Mouse (Mus musculus) lung, postnatal 0 days (tissue): Measurements from ENCODE around the gene Ep300. TPM values are rescaled to one million over a fixed set of nuclear protein-coding genes. Genes with fewer than 3 reads are reported as not detected.
A peak's percentile ranks its signal among the peaks of the same experiment; 100 is the strongest.
"Not testable (repeated sequence)": the region's sequence is repeated elsewhere in the genome, so short reads cannot be mapped to it uniquely, and the experiment has no call there.

Source experiments
- ATAC-seq: fragments of 200-750 bp; cut with Nextera tagmentation; 2 replicates; pipeline ENCODE4 v1.8.0; 2017; ENCODE audit warnings: moderate library complexity
- DNase-seq: peaks from one replicate; pipeline ENCODE4 v3.0.0-alpha.2; 2016; ENCODE audit warnings: low spot score
- H3K27ac ChIP-seq: fragments of 300-500 bp; sonication (generic); 2 replicates; pipeline ENCODE4 v1.5.1; 2014; ENCODE audit warnings: antibody characterized with exemption, mild to moderate bottlenecking, low read length, mixed read lengths
- H3K27me3 ChIP-seq: fragments of 300-500 bp; sonication (generic); replicated peaks from 2 replicates; pipeline ENCODE4 v1.6.1; 2014; ENCODE audit warnings: low read length, mixed read lengths; ENCODE audit not compliant: insufficient read depth
- H3K36me3 ChIP-seq: fragments of 300-500 bp; sonication (generic); 2 replicates; pipeline ENCODE4 v1.6.1; 2014; ENCODE audit warnings: low read length, mixed read lengths; ENCODE audit not compliant: insufficient read depth
- H3K4me1 ChIP-seq: fragments of 300-500 bp; sonication (generic); 2 replicates; pipeline ENCODE4 v1.6.1; 2014; ENCODE audit warnings: antibody characterized with exemption, low read depth, low read length, mixed read lengths; ENCODE audit not compliant: insufficient read depth
- H3K4me2 ChIP-seq: fragments of 300-500 bp; sonication (generic); replicated peaks from 2 replicates; pipeline ENCODE4 v1.6.1; 2014; ENCODE audit warnings: low read depth, mild to moderate bottlenecking, low read length, moderate library complexity, mixed read lengths
- H3K4me3 ChIP-seq: fragments of 300-500 bp; sonication (generic); 2 replicates; pipeline ENCODE4 v1.5.1; 2014; ENCODE audit warnings: low read depth, low read length
- H3K9ac ChIP-seq: fragments of 300-500 bp; sonication (generic); replicated peaks from 2 replicates; pipeline ENCODE4 v1.6.1; 2014; ENCODE audit warnings: low read depth, mild to moderate bottlenecking
- H3K9me3 ChIP-seq: fragments of 300-500 bp; sonication (generic); 2 replicates; pipeline ENCODE4 v1.6.1; 2016; ENCODE audit warnings: low read length, mixed read lengths
- CTCF ChIP-seq: IDR thresholded peaks from 2 replicates; pipeline ENCODE4 v1.5.1; 2016; ENCODE audit warnings: antibody characterized with exemption, mild to moderate bottlenecking
- EP300 ChIP-seq: IDR thresholded peaks from 2 replicates; pipeline ENCODE4 v1.6.1; 2016; ENCODE audit warnings: antibody characterized with exemption, mild to moderate bottlenecking, control low read depth
- WGBS: fragments of 180-500 bp; shearing (Covaris S2); extraction: QIAGEN DNeasy Blood & Tissue Kit; methylation state at CpG from one replicate; pipeline ENCODE4 v1.1.7; 2014; 5-methylcytosine and 5-hydroxymethylcytosine counted together
- microRNA-seq: library from miRNA; unstranded; fragments of <30 nt; microRNA quantifications from one replicate; pipeline ENCODE4, GENCODE M21; 2016
- polyA plus RNA-seq: library from polyadenylated mRNA; unstranded; fragments of >200 nt; fragmentation: Nextera tagmentation; extraction: Ambion mirVana; gene quantifications from 2 replicates; pipeline ENCODE4 v1.2.1, GENCODE M21; 2015

Ep300 gene
- polyA plus RNA-seq, 1 experiment from 2014 or later: 8.5 TPM

DNA sequence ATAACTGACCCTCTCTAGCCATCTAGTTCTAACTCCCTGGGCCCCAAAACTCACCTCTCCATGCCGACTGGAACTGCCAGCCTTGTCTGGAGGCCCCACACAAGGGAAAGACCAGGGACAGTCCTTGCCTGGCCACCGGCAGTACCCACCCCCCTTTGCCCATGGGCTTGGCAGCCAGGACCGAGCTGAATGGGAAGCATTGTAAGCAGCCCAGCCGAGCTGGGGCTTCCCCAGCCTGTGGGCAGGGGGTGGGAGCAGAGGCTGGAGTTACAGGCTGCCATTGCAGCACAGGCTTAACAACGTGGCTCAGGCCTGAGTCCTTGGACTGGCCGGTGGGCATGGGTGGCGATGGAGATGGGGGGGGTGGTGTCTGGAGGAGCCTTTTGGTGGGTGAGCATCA lies 112.0 kb downstream of the Ep300 start, which contains the start of gene Chadl:
Gene Chadl, minus strand, starts transcription at position 113 of the 400 bp plus-strand sequence.
- 57% methylated on average over 7 of the region's 7 CpGs for WGBS
- Histone ChIP-seq H3K9ac (no peak within 1 kb of the TSS), H3K27ac (no peak within 1 kb of the TSS), H3K4me2 (no peak within 1 kb of the TSS), H3K9me3 (no peaks in the 10 kb centered on the region), H3K36me3 (no peaks in the 10 kb centered on the region), H3K27me3 (peaks cover 16% of the 10 kb centered on the region; the same call in 1 of the 2 replicates), H3K4me1 (no peaks in the 10 kb centered on the region; the same call in 1 of the 2 replicates), H3K4me3 (no peak within 1 kb of the TSS)
- TF ChIP-seq CTCF: no peak
- TF ChIP-seq EP300: no peak
- no peak for DNase-seq
- ATAC-seq: no peak

DNA sequence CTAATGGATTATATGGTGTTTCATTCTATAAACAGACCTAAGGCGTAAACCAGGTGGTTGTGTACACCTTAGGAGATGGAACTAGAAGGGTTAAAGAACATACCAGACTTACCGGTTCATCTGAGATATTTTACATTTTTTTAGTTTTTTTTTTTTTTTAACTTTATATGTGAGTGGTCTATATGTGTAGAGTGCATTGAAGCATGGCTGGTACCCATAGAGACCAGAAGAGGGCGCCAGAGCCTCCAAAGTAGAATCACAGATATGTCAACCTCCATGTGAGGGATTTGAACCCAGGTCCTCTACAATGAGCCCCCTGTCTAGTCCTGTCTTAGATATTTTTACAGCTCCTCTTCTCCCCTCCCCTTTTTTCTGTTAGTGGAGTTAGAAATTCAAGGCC lies 112.7 kb downstream of the Ep300 start:
- Histone ChIP-seq H3K36me3 (no peaks in the 10 kb centered on the region), H3K27ac (no peak overlapping the region), H3K9ac (no peak overlapping the region), H3K27me3 (peaks cover 10% of the 10 kb centered on the region; the same call in 1 of the 2 replicates), H3K4me3 (no peak overlapping the region), H3K4me1 (no peaks in the 10 kb centered on the region; the same call in 1 of the 2 replicates), H3K9me3 (no peaks in the 10 kb centered on the region), H3K4me2 (no peak overlapping the region)
- DNase-seq (peak; percentile 31), ATAC-seq (no peak)
- TF ChIP-seq EP300 (no peak), CTCF (peak; percentile 61)
- WGBS: 32% methylated on average over 3 of the region's 3 CpGs

DNA sequence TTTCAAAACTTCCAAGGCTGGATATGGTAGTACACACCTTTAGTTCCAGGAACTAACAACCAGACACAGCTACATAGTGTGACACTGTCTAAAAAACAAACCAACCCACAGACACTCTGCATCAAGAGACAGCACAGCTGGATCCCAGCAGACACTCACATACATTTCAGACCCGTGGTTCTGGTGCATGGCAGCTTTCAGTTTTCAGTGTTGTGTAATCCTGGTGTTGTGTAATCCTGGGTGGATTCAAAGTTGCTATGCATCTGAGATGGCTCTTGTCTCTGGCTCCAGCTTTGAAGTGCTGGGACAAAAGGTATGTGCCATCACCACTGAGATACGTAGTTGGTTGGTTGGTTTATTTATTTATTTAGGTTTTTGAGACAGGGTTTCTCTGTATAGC lies 113.4 kb downstream of the Ep300 start:
- WGBS: 25% methylated on average over 2 of the region's 2 CpGs
- no peak overlapping the region for H3K4me3 ChIP-seq
- H3K36me3 ChIP-seq: no peaks in the 10 kb centered on the region
- peak; percentile 77 for DNase-seq
- H3K4me2 ChIP-seq: no peak overlapping the region
- peak; percentile 37 for ATAC-seq
- no peaks in the 10 kb centered on the region for H3K9me3 ChIP-seq
- 0 out of 2 replicates have a peak, but pooled peaks cover 5% of the 10 kb centered on the region for H3K27me3 ChIP-seq
- H3K4me1 ChIP-seq: no peaks in the 10 kb centered on the region; the same call in 1 of the 2 replicates
- H3K9ac ChIP-seq: no peak overlapping the region
- H3K27ac ChIP-seq: no peak overlapping the region
- TF ChIP-seq EP300 (no peak), CTCF (no peak)

DNA sequence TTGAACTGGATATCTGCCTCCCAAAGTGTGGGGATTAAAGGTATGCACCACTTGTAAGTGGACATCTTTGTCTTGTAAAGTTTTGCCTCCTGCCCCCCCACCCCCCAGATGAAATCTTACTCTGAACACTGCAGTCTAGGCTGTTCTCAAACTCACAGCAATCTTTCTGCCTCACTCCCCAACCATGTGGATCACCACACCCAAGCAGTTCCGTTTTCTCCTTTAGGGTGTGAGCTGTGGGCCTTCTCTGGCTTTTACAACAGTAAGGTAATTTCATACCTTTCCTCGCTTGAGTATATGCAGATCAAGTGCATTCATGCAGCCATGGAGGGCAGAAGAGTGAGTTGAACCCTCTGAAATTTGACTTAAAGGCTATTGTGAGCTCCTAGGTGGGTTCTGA lies 115.0 kb downstream of the Ep300 start:
- DNase-seq: no peak
- 70% methylated on average over 2 of the region's 2 CpGs for WGBS

DNA sequence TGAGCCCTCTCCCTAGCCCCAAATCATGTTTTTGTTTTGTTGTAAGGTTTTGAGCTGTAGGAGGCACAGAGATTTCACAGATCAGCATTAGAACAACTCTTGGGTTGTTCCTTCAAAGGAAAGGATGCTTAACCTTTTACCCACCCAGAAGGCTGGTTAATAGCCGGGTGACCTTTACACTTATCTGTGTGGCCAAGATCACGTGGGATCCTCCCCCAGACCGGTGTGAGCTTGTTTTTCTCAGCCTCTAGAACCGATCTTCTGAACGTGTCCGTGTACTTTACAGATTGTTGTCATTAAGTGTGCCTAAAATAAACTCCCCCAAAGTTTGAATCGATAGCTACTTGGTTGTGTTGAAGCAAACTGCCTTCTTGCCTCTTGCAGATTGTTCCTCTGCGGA lies 115.5 kb downstream of the Ep300 start:
- H3K9me3 ChIP-seq: no peaks in the 10 kb centered on the region
- H3K9ac ChIP-seq: no peak overlapping the region
- ATAC-seq (no peak), DNase-seq (no peak)
- 53% methylated on average over 8 of the region's 8 CpGs for WGBS
- 0 out of 2 replicates have a peak, but pooled peaks cover 3% of the 10 kb centered on the region for H3K36me3 ChIP-seq
- no peak overlapping the region for H3K4me3 ChIP-seq
- no peak overlapping the region for H3K4me2 ChIP-seq
- H3K27me3 ChIP-seq: no peaks in the 10 kb centered on the region
- H3K4me1 ChIP-seq: no peaks in the 10 kb centered on the region
- H3K27ac ChIP-seq: no peak overlapping the region
- TF ChIP-seq EP300: no peak
- no peak for TF ChIP-seq CTCF

More for the DNA sequence above, 115.0 kb downstream of the Ep300 start:
- H3K9me3 ChIP-seq: no peaks in the 10 kb centered on the region
- H3K9ac ChIP-seq: no peak overlapping the region
- H3K27ac ChIP-seq: no peak overlapping the region
- H3K4me1 ChIP-seq: no peaks in the 10 kb centered on the region
- H3K4me2 ChIP-seq: no peak overlapping the region
- H3K36me3 ChIP-seq: no peaks in the 10 kb centered on the region
- no peak overlapping the region for H3K4me3 ChIP-seq
- no peak for ATAC-seq
- TF ChIP-seq EP300: no peak
- TF ChIP-seq CTCF: no peak
- H3K27me3 ChIP-seq: no peaks in the 10 kb centered on the region

DNA sequence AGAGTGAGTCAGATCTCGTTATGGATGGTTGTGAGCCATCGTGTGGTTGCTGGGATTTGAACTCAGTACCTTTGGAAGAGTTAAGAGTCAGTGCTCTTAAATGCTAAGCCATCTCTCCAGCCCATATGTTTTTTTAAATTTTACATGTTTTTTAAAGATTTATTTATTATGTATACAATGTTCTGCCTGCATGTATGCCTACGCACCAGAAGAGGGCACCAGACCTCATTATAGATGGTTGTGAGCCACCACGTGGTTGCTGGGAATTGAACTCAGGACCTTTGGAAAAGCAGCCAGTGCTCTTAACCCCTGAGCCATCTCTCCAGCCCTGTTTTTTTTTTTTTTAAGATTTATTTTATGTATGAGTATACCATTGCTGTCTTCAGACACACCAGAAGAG lies 116.2 kb downstream of the Ep300 start:
- ATAC-seq, H3K9ac ChIP-seq, DNase-seq, H3K9me3 ChIP-seq, H3K4me2 ChIP-seq, H3K27me3 ChIP-seq, H3K4me1 ChIP-seq, H3K4me3 ChIP-seq, H3K36me3 ChIP-seq, H3K27ac ChIP-seq: not testable (repeated sequence)
- 76% methylated on average over 4 of the region's 4 CpGs for WGBS
- 0 out of 2 replicates have a peak, but pooled peaks have one; percentile 15 for TF ChIP-seq CTCF

Small RNA genes within 50 kb of the gene (microRNA-seq; reads per million reads assigned to microRNA genes)
- gene Gm23880: not detected

Other genes starting within 250 kb of the Ep300 start
- gene Slc25a17, start 224.5 kb upstream of the Ep300 start, polyA plus RNA-seq: 96.7 and 97.3 TPM in 2 replicates
- gene St13, start 185.3 kb upstream of the Ep300 start, polyA plus RNA-seq: 87.1 and 99.2 TPM in 2 replicates
- gene Xpnpep3, start 185.2 kb upstream of the Ep300 start, polyA plus RNA-seq: 4.8 and 6.3 TPM in 2 replicates
- 0.53 and 0.81 TPM in 2 replicates for gene Dnajb7, start 177.1 kb upstream of the Ep300 start, polyA plus RNA-seq
- 419 and 465 TPM in 2 replicates for gene Rbx1, start 119.1 kb upstream of the Ep300 start, polyA plus RNA-seq
- gene L3mbtl2, start 78.5 kb downstream of the Ep300 start, polyA plus RNA-seq: 9.4 and 9.6 TPM in 2 replicates
- gene Chadl, start 111.9 kb downstream of the Ep300 start, polyA plus RNA-seq: 2.6 and 2.7 TPM in 2 replicates
- gene Zc3h7b, start 159.7 kb downstream of the Ep300 start, polyA plus RNA-seq: 13.8 and 13.9 TPM in 2 replicates
- 17.9 and 24.6 TPM in 2 replicates for gene Rangap1, start 160.2 kb downstream of the Ep300 start, polyA plus RNA-seq
- 38.6 and 44.0 TPM in 2 replicates for gene Tef, start 217.1 kb downstream of the Ep300 start, polyA plus RNA-seq